ENCODE assay signal across 1 mouse cellular context in genomic region chr7:44535657-44536589, GRCm38 (mm10).
TF ChIP-seq lines count a peak whose summit lies in the region.

No protein-coding gene starts in this region.

TF ChIP-seq in CH12.LX, 34 proteins besides CTCF, POLR2A, EP300 and RAD21 (continued from another document):
- 0 out of 2 replicates have a peak, but pooled peaks have one; percentile 31 for TF ChIP-seq MYC (IDR thresholded peaks at IDR 0.05; ENCODE audit: low read depth, low read length)
- no peak for TF ChIP-seq ZMIZ1 (IDR thresholded peaks at IDR 0.05; ENCODE audit: low read depth, low read length)
- no peak for TF ChIP-seq POLR2AphosphoS2 (IDR thresholded peaks at IDR 0.05; ENCODE audit: low read depth, low read length)
- no peak for TF ChIP-seq CHD1 (IDR thresholded peaks at IDR 0.05; ENCODE audit: low read depth, low read length)
- TF ChIP-seq BHLHE40 (IDR thresholded peaks at IDR 0.05; ENCODE audit: low read depth, low read length) = peak; percentile 77
- TF ChIP-seq USF2 (conservative IDR thresholded peaks at IDR 0.05; ENCODE audit: low read depth, low read length) = no peak
- no peak for TF ChIP-seq SMC3 (IDR thresholded peaks at IDR 0.05; ENCODE audit: low read depth, low read length)
- peak; percentile 98 for TF ChIP-seq ETS1 (conservative IDR thresholded peaks at IDR 0.05; ENCODE audit: low read depth, low read length)
- peak; percentile 22; the same call in 1 of the 2 replicates for TF ChIP-seq GABPA (IDR thresholded peaks at IDR 0.05; ENCODE audit: insufficient replicate concordance, low read depth, low read length)
- no peak for TF ChIP-seq PAX5 (IDR thresholded peaks at IDR 0.05; ENCODE audit: low read length)
- peak; percentile 34; the same call in 1 of the 2 replicates for TF ChIP-seq MEF2A (IDR thresholded peaks at IDR 0.05; ENCODE audit: borderline replicate concordance, low read depth, low read length)
- no peak for TF ChIP-seq NELFE (IDR thresholded peaks at IDR 0.05; ENCODE audit: low read depth, low read length)
- TF ChIP-seq RCOR1 (conservative IDR thresholded peaks at IDR 0.05; ENCODE audit: low read depth, low read length) = no peak
- peak; percentile 75 for TF ChIP-seq IRF4 (IDR thresholded peaks at IDR 0.05; ENCODE audit: low read depth, low read length)
TF ChIP-seq in CH12.LX: peak in this region for 8.
